Mouse (Mus musculus): ENCODE results near the gene Tcirg1. TPM values are rescaled to one million over a fixed set of nuclear protein-coding genes. Genes with fewer than 3 reads are reported as not detected.
A peak's percentile ranks its signal among the peaks of the same experiment; 100 is the strongest.

Gene Tcirg1
- polyA plus RNA-seq, 1 experiment from 2014 or later = 35.0 TPM

DNA sequence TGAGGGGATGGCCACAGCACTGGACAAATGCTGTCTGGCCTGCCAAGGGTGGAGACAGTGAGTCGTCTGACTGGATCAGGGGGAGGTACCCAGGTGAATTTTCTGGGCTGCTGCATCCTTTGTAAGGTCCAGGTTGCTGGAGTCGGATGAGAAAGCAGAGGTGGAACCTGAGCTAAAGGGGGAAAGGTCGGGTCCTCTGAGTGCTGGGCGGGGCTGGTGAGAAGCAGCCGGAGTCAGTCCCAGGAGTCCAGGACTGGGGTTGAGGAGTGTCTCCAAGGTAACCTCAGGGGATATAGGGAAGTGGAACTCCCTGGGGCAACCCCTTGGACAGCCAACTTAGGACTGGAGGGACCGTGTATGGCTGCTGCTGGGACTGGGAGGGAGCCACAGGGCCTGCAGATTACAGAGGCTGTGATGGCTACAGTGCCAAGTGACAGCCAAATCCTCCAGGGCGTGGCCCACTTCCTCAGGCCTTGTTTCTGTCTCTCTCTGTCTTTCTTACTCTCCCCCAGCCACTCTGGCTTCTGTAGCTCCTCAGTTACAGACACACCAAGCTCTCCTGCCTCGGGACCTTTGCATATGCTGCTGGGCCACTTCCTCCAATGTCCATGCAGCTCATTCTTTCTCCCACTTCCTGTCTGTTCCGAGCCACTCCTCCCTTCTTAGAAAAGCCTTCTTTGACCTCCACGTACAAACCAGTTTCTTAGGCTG is 15.9 kb upstream of the Tcirg1 start:
- H3K4me1 ChIP-seq (ENCODE audit: control insufficient read depth, insufficient read depth, low read length) = peaks cover 4% of the 10 kb centered on the region; the same call in 1 of the 2 replicates
- no peak overlapping the region for H3K4me3 ChIP-seq (ENCODE audit: low read length)
- no peak overlapping the region for H3K4me2 ChIP-seq (replicated peaks; ENCODE audit: low read depth, low read length)
- no peaks in the 10 kb centered on the region for H3K36me3 ChIP-seq (ENCODE audit: control insufficient read depth, insufficient read depth, low read length)
- no peak for ATAC-seq (ENCODE audit: low FRiP score, low TSS enrichment)
- no peaks in the 10 kb centered on the region for H3K27me3 ChIP-seq (ENCODE audit: control insufficient read depth, insufficient read depth, low read length)
- 55% methylated on average over 10 of the region's 10 CpGs for WGBS
- 0 out of 2 replicates have a peak overlapping the region, but pooled peaks have one; percentile 11 for H3K27ac ChIP-seq (ENCODE audit: low read depth, low read length)
- H3K9me3 ChIP-seq (ENCODE audit: control insufficient read depth, low read length) = no peaks in the 10 kb centered on the region
- H3K9ac ChIP-seq (ENCODE audit: low read depth, low read length) = no peak overlapping the region

DNA sequence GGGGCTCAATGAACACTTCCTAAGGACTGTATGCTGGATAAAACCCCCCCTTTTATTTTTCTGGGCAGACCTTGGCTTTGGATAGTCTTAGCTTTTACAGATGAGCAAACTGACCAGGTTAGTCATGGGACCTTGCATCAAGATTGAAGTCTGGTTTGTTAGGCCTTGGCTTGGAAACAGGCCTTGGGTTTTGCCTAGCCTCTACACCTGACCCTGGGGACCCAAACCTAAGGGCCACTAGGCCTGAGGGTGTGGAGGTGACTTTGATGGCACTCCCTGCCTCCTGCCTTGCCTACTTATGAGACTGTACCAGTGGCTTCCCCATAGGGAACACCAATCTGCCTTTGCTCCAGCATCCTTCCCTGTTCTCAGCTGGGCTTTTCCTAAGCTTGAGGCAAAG is 13.0 kb upstream of the Tcirg1 start:
- Histone ChIP-seq H3K9me3 (ENCODE audit: control insufficient read depth, low read length) (no peaks in the 10 kb centered on the region), H3K36me3 (ENCODE audit: control insufficient read depth, insufficient read depth, low read length) (no peaks in the 10 kb centered on the region), H3K4me3 (ENCODE audit: low read length) (no peak overlapping the region), H3K4me2 (replicated peaks; ENCODE audit: low read depth, low read length) (no peak overlapping the region), H3K9ac (ENCODE audit: low read depth, low read length) (no peak overlapping the region), H3K27me3 (ENCODE audit: control insufficient read depth, insufficient read depth, low read length) (no peaks in the 10 kb centered on the region), H3K27ac (ENCODE audit: low read depth, low read length) (no peak overlapping the region), H3K4me1 (ENCODE audit: control insufficient read depth, insufficient read depth, low read length) (peaks cover 4% of the 10 kb centered on the region; the same call in 1 of the 2 replicates)
- no peak for ATAC-seq (ENCODE audit: low FRiP score, low TSS enrichment)

DNA sequence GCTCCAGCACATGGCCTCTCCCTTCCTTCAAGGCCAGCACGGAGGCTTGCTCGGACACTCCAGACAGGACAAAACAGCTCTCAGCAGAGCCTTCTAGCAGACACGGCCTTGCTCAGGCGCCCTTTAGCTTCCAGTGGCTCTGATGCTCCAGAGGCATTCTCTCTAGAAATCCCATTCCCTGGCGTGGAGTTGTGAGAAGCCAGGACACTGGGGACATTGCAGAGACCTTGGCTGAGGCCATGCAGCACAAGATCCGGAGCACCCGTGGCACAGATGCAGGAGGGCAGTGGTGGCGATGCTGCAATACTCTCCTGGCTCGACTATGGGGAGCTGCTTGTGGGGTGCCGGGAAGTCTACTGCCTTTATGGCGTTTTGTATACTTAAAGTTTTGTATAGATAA is 9.8 kb upstream of the Tcirg1 start:
- Histone ChIP-seq H3K27ac (ENCODE audit: low read depth, low read length) (no peak overlapping the region), H3K4me1 (ENCODE audit: control insufficient read depth, insufficient read depth, low read length) (peaks cover 11% of the 10 kb centered on the region)
- WGBS = 82% methylated on average over 11 of the region's 11 CpGs

DNA sequence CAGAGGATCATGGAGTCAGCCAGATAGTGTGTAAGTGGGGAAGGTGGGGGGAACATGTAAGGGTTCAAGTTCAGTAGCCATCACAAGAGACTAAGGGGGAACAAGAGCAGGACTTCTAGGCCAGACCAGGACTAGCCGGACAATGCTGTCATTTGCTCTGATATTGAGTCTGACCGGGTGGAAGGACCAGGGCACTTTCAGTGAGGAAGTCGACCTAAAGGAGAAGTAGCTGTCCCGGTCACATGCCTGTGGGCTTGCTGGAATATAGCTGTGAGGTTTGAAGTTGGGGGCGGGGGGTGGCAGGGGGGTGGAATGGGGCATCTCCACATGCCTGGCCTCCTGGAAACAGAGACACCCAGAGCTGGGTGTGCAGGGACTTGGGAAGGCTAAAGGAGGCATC is 7.6 kb upstream of the Tcirg1 start:
- H3K27ac ChIP-seq (ENCODE audit: low read depth, low read length) = no peak overlapping the region
- WGBS = 90% methylated on average over 5 of the region's 5 CpGs

More for the DNA sequence above, 9.8 kb upstream of the Tcirg1 start:
- H3K4me2 ChIP-seq (replicated peaks; ENCODE audit: low read depth, low read length) = no peak overlapping the region
- no peaks in the 10 kb centered on the region for H3K9me3 ChIP-seq (ENCODE audit: control insufficient read depth, low read length)
- no peaks in the 10 kb centered on the region for H3K36me3 ChIP-seq (ENCODE audit: control insufficient read depth, insufficient read depth, low read length)
- H3K27me3 ChIP-seq (ENCODE audit: control insufficient read depth, insufficient read depth, low read length) = no peaks in the 10 kb centered on the region
- ATAC-seq (ENCODE audit: low FRiP score, low TSS enrichment) = no peak
- H3K9ac ChIP-seq (ENCODE audit: low read depth, low read length) = no peak overlapping the region
- H3K4me3 ChIP-seq (ENCODE audit: low read length) = no peak overlapping the region

DNA sequence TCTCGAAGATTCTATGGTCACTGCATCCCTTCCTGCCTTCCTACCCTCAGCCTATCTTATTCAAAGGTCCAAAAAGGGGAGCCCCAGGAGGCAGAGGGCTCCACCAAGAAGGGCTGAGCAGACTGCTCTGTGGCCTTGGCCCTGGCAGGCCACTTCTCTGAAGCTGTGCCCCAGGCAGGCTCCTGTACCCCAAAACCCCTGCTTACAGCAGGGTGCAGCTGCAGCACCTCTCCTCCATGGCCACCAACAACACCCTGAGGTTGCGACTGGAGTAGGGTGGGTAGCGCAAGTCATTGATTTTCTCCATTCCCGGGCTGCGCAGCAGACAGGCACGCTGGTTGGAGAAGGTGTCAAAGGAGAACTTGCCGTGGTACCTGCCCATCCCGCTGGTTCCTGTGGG is 6.8 kb upstream of the Tcirg1 start:
- Histone ChIP-seq H3K27me3 (ENCODE audit: control insufficient read depth, insufficient read depth, low read length) (no peaks in the 10 kb centered on the region), H3K4me2 (replicated peaks; ENCODE audit: low read depth, low read length) (peak overlapping the region; percentile 80), H3K36me3 (ENCODE audit: control insufficient read depth, insufficient read depth, low read length) (peaks cover 23% of the 10 kb centered on the region), H3K4me3 (ENCODE audit: low read length) (peak overlapping the region; percentile 73), H3K9ac (ENCODE audit: low read depth, low read length) (peak overlapping the region; percentile 67; the same call in 1 of the 2 replicates), H3K27ac (ENCODE audit: low read depth, low read length) (peak overlapping the region; percentile 74; the same call in 1 of the 2 replicates), H3K4me1 (ENCODE audit: control insufficient read depth, insufficient read depth, low read length) (peaks cover 15% of the 10 kb centered on the region), H3K9me3 (ENCODE audit: control insufficient read depth, low read length) (no peaks in the 10 kb centered on the region)
- 85% methylated on average over 8 of the region's 8 CpGs for WGBS
- ATAC-seq (ENCODE audit: low FRiP score, low TSS enrichment) = no peak

More for the DNA sequence above, 7.6 kb upstream of the Tcirg1 start:
- no peak overlapping the region for H3K4me2 ChIP-seq (replicated peaks; ENCODE audit: low read depth, low read length)
- H3K9ac ChIP-seq (ENCODE audit: low read depth, low read length) = no peak overlapping the region
- H3K4me1 ChIP-seq (ENCODE audit: control insufficient read depth, insufficient read depth, low read length) = peaks cover 15% of the 10 kb centered on the region
- no peaks in the 10 kb centered on the region for H3K9me3 ChIP-seq (ENCODE audit: control insufficient read depth, low read length)
- H3K36me3 ChIP-seq (ENCODE audit: control insufficient read depth, insufficient read depth, low read length) = peaks cover 16% of the 10 kb centered on the region
- H3K4me3 ChIP-seq (ENCODE audit: low read length) = no peak overlapping the region
- no peak for ATAC-seq (ENCODE audit: low FRiP score, low TSS enrichment)
- H3K27me3 ChIP-seq (ENCODE audit: control insufficient read depth, insufficient read depth, low read length) = no peaks in the 10 kb centered on the region

DNA sequence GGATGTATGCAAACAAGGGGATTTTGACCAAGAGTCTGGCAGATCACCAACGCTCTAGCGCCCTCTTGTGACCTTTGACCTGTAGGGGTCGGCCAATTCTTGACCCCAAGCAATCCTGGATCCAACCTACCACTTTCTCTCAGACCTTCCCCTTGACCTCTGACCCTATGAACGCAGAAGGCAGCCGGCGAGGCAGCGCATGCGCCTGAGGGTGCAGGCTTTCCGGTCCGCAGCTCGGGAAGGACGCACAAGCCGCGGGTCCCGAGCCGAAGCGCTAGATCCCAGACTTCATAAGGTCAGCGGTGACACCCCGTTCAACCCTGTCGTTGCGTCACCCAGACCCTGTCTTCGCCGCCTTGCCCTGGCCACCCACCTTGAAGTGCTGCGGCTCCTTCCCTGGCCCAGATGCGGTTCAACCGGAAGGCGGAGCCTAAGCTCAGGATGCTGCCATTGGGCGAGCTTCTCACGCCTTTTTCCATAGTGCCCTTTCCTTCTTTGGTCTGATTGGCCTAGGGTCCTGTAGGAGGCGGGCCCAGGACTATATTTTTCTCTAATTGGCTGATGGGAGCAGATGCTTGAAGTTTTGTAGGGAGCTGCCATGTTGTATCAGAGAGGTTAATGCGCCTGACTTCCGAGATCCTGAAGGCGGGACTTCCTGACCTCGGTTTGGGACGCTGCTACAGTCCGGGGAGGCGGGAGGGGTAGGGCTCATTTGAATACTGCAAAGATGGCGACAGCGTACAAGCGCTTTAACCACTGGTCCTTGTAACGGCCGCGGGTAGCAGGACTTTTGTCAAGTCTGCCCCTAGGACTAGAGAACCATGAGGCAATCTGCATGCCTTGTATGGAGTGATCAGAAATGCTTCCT is 5.6 kb upstream of the Tcirg1 start, which contains the start of gene Ndufs8:
Ndufs8 (minus strand) TSS at position 438 of the 868 bp plus-strand sequence.
- Histone ChIP-seq H3K4me1 (ENCODE audit: control insufficient read depth, insufficient read depth, low read length) (peaks cover 17% of the 10 kb centered on the region), H3K27ac (ENCODE audit: low read depth, low read length) (peak within 1 kb of the TSS; percentile 74), H3K9me3 (ENCODE audit: control insufficient read depth, low read length) (no peaks in the 10 kb centered on the region), H3K9ac (ENCODE audit: low read depth, low read length) (peak within 1 kb of the TSS; percentile 68), H3K36me3 (ENCODE audit: control insufficient read depth, insufficient read depth, low read length) (peaks cover 31% of the 10 kb centered on the region), H3K27me3 (ENCODE audit: control insufficient read depth, insufficient read depth, low read length) (no peaks in the 10 kb centered on the region), H3K4me3 (ENCODE audit: low read length) (peak within 1 kb of the TSS; percentile 73), H3K4me2 (replicated peaks; ENCODE audit: low read depth, low read length) (peak within 1 kb of the TSS; percentile 80)
- WGBS = 0% methylated on average over 43 of the region's 43 CpGs
- peak; percentile 97 for ATAC-seq (ENCODE audit: low FRiP score, low TSS enrichment)

DNA sequence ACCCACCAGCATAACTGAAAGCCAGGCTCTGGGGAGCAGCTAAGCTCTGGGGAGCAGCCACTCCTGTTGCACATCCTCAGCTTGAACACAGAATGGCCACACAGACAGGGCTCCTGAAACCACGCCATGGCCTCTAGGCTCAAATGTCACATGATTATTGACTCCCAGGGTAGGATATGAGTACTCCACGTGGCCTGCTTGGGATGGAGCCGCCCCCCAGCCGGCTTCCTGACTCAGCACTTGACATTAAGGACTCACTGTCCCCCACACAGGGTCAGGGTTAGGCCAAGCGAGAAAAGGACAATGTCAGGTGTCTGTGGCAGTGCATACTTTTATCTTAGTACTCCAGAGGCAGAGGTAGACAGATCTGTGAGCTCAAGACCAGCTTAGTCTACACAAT is 3.3 kb upstream of the Tcirg1 start:
- Histone ChIP-seq H3K27ac (ENCODE audit: low read depth, low read length) (no peak overlapping the region), H3K9me3 (ENCODE audit: control insufficient read depth, low read length) (no peaks in the 10 kb centered on the region), H3K4me2 (replicated peaks; ENCODE audit: low read depth, low read length) (no peak overlapping the region), H3K4me1 (ENCODE audit: control insufficient read depth, insufficient read depth, low read length) (peaks cover 33% of the 10 kb centered on the region), H3K27me3 (ENCODE audit: control insufficient read depth, insufficient read depth, low read length) (no peaks in the 10 kb centered on the region), H3K36me3 (ENCODE audit: control insufficient read depth, insufficient read depth, low read length) (peaks cover 31% of the 10 kb centered on the region), H3K9ac (ENCODE audit: low read depth, low read length) (no peak overlapping the region), H3K4me3 (ENCODE audit: low read length) (no peak overlapping the region)
- 76% methylated on average over 5 of the region's 5 CpGs for WGBS
- ATAC-seq (ENCODE audit: low FRiP score, low TSS enrichment) = no peak

DNA sequence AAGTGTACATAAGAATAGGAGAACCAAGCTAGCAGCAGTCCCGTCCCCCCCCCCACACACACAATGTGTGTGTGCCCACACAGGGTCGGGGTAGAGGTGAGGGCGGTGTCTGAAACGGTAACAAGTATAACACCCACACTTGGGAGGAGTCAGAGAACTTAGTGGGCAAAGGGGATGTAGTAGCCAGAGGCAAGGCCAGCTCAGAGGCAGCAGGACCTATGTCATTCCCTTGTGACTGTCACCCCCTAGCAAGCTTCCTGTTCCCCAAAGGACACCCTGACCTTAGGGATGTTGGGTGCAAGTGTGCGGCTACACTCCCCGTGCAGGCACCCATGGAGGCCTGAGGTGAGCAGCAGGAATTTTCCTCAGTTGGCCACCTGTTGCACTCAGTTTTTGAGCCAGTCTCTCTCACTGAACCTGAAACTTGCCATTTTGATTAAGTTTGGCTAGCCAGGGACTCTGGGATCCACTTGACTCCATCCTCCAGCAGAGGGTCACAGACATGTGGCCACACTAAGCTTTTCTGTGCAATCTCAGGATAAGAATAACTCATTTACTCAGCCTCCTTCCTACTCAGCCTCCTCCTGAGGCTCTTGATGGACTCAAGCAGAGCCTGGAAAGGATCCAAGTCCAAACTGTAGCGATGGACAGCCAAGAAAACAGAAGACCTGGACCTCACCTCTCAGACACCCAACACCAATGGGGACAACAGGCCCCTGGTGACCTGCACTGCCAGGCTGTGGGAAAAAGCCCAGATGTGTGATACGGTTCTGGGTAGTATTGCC is 1.1 kb upstream of the Tcirg1 start:
- H3K4me1 ChIP-seq (ENCODE audit: control insufficient read depth, insufficient read depth, low read length) = peaks cover 38% of the 10 kb centered on the region
- H3K9ac ChIP-seq (ENCODE audit: low read depth, low read length) = no peak overlapping the region
- H3K27ac ChIP-seq (ENCODE audit: low read depth, low read length) = no peak overlapping the region
- ATAC-seq (ENCODE audit: low FRiP score, low TSS enrichment) = no peak
- H3K4me3 ChIP-seq (ENCODE audit: low read length) = no peak overlapping the region
- H3K4me2 ChIP-seq (replicated peaks; ENCODE audit: low read depth, low read length) = peak overlapping the region; percentile 86; the same call in 1 of the 2 replicates
- 69% methylated on average over 8 of the region's 8 CpGs for WGBS
- H3K9me3 ChIP-seq (ENCODE audit: control insufficient read depth, low read length) = no peaks in the 10 kb centered on the region
- peaks cover 41% of the 10 kb centered on the region for H3K36me3 ChIP-seq (ENCODE audit: control insufficient read depth, insufficient read depth, low read length)
- no peaks in the 10 kb centered on the region for H3K27me3 ChIP-seq (ENCODE audit: control insufficient read depth, insufficient read depth, low read length)
